Mouse (Mus musculus): Measurements from ENCODE around the gene Zfp523. TPM values are rescaled to one million over a fixed set of nuclear protein-coding genes. Genes with fewer than 3 reads are reported as not detected.
A peak's percentile ranks its signal among the peaks of the same experiment; 100 is the strongest.

Gene Zfp523
- total and polyA plus RNA-seq, 3 experiments: 29.5 to 53.0 TPM; not detected in 1

DNA sequence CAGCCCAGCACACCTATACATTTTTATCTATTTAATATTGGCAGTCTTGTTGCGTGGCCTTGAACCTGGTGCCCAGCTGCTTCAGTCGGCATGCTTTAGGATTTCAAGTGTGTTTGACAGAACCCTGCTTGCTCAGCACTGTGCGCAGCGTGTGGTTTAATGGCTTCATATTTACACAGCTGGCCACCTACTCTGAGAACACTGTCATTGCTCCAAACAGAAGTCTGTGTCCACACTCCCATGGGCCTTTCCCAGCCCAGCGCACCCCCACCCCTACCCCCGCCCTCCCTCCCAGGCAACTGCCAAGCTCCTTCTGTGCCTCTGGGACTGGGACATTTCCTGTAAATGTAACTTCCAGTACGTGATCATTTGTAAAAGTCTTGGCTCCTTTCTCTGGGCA, 76.3 kb downstream of the Zfp523 start:
- no peak for DNase-seq (ENCODE audit: low read depth, low spot score)
- Histone ChIP-seq H3K79me2 (ENCODE audit: control insufficient read depth, insufficient read depth, low read length, poor library complexity) (no peaks in the 10 kb centered on the region), H3K9ac (ENCODE audit: control insufficient read depth, low read depth, low read length, poor library complexity, severe bottlenecking) (no peak overlapping the region), H3K36me3 (ENCODE audit: control insufficient read depth in 1 of 2, insufficient read depth in 2 of 2, low read length in 2 of 2) (peaks cover 0 to 12% of the 10 kb centered on the region in 2 experiments; a peak in 3 of 4 replicates), H3K27me3 (ENCODE audit: control insufficient read depth in 1 of 2, insufficient read depth in 2 of 2, low read length in 2 of 2) (no peaks in the 10 kb centered on the region), H3K4me1 (ENCODE audit: control insufficient read depth in 1 of 2, insufficient read depth in 2 of 2, low read length in 2 of 2) (peaks cover 3 to 17% of the 10 kb centered on the region in 2 experiments; a peak in 3 of 4 replicates), H3K27ac (ENCODE audit: control insufficient read depth, low read depth, low read length) (no peak overlapping the region), H3K4me3 (ENCODE audit: control insufficient read depth in 1 of 2, insufficient read depth in 1 of 2, low read depth in 2 of 2, low read length in 2 of 2) (no peak overlapping the region), H3K9me3 (replicated peaks; ENCODE audit: insufficient read depth, low read length) (no peaks in the 10 kb centered on the region)
- TF ChIP-seq USF2 (IDR thresholded peaks at IDR 0.05; ENCODE audit: borderline replicate concordance in 1 of 2, insufficient read depth in 1 of 2, low read depth in 1 of 2, low read length in 2 of 2) (no peak), HCFC1 (IDR thresholded peaks at IDR 0.05; ENCODE audit: low read depth, low read length) (no peak), MYC (IDR thresholded peaks at IDR 0.05; ENCODE audit: low read depth, low read length) (no peak), POLR2AphosphoS2 (IDR thresholded peaks at IDR 0.05; ENCODE audit: low read length) (no peak), ETS1 (IDR thresholded peaks at IDR 0.05; ENCODE audit: low read depth, low read length) (no peak), ELF1 (IDR thresholded peaks at IDR 0.05; ENCODE audit: low read depth, low read length) (no peak), CHD1 (IDR thresholded peaks at IDR 0.05; ENCODE audit: low read depth, low read length) (no peak), ZNF384 (IDR thresholded peaks at IDR 0.05; ENCODE audit: low read depth, low read length) (no peak), ZMIZ1 (IDR thresholded peaks at IDR 0.05; ENCODE audit: low read depth, low read length) (no peak), POLR2AphosphoS5 (IDR thresholded peaks at IDR 0.05; ENCODE audit: borderline replicate concordance, low read depth, low read length) (no peak), MXI1 (IDR thresholded peaks at IDR 0.05; ENCODE audit: low read depth, low read length) (no peak), MAX (IDR thresholded peaks at IDR 0.05; ENCODE audit: low read length) (no peak), UBTF (IDR thresholded peaks at IDR 0.05; ENCODE audit: borderline replicate concordance, insufficient read depth, low read depth, low read length) (no peak), TCF12 (IDR thresholded peaks at IDR 0.05; ENCODE audit: low read depth, low read length) (no peak)

DNA sequence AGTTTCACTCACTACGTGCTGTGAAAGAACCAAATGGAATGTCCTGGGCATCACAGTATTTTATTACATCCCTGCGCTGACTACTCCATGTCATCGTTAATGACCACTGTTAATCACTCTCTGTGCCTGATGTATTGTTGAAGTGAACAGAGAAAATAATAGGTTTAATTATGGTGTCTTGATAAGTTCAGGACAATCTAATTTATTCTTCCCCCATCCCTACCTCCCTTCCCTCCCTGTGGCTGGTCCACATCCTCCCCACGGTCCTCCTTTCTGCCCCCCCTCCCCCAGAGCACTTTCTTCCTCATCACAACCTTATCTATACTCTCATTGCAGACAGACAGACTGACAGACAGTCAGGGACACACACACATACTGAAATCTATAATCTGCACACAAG, 77.9 kb downstream of the Zfp523 start:
- H3K27me3 ChIP-seq (ENCODE audit: control insufficient read depth in 1 of 2, insufficient read depth in 2 of 2, low read length in 2 of 2): no peaks in the 10 kb centered on the region
- H3K79me2 ChIP-seq (ENCODE audit: control insufficient read depth, insufficient read depth, low read length, poor library complexity): no peaks in the 10 kb centered on the region
- H3K9me3 ChIP-seq (replicated peaks; ENCODE audit: insufficient read depth, low read length): no peaks in the 10 kb centered on the region
- peaks cover 3 to 17% of the 10 kb centered on the region in 2 experiments; a peak in 3 of 4 replicates for H3K4me1 ChIP-seq (ENCODE audit: control insufficient read depth in 1 of 2, insufficient read depth in 2 of 2, low read length in 2 of 2)
- TF ChIP-seq NELFE (IDR thresholded peaks at IDR 0.05; ENCODE audit: low read depth, low read length): no peak
- TF ChIP-seq GATA1 (IDR thresholded peaks at IDR 0.05; ENCODE audit: low read depth, low read length): peak; percentile 42; the same call in 1 of the 2 replicates
- peaks cover 0 to 12% of the 10 kb centered on the region in 2 experiments; a peak in 3 of 4 replicates for H3K36me3 ChIP-seq (ENCODE audit: control insufficient read depth in 1 of 2, insufficient read depth in 2 of 2, low read length in 2 of 2)
- H3K9ac ChIP-seq (ENCODE audit: control insufficient read depth, low read depth, low read length, poor library complexity, severe bottlenecking): no peak overlapping the region
- H3K27ac ChIP-seq (ENCODE audit: control insufficient read depth, low read depth, low read length): no peak overlapping the region
- no peak overlapping the region for H3K4me3 ChIP-seq (ENCODE audit: control insufficient read depth in 1 of 2, insufficient read depth in 1 of 2, low read depth in 2 of 2, low read length in 2 of 2)
- peak; percentile 31 for DNase-seq (ENCODE audit: low read depth, low spot score)

Other genes starting within 250 kb of the Zfp523 start
- 0.46 and 0.50 TPM in 2 replicates for gene Tcp11, start 96.5 kb upstream of the Zfp523 start, total RNA-seq (2012; rRNA removed)
- gene Tcp11, start 96.5 kb upstream of the Zfp523 start, polyA plus RNA-seq (2012; ENCODE audit: insufficient read depth in 1 of 2, insufficient read length in 2 of 2, low read depth in 1 of 2, low replicate concordance in 2 of 2, missing spikeins in 1 of 2): under 1 TPM in 1 of 2 experiments, not detected in 1; 0.82 TPM
- gene Scube3, start 35.0 kb upstream of the Zfp523 start, total RNA-seq (2012; rRNA removed): 0.03 and 0.04 TPM in 2 replicates
- gene Scube3, start 35.0 kb upstream of the Zfp523 start, polyA plus RNA-seq (2012; ENCODE audit: insufficient read depth in 1 of 2, insufficient read length in 2 of 2, low read depth in 1 of 2, low replicate concordance in 2 of 2, missing spikeins in 1 of 2): under 1 TPM in 1 of 2 experiments, not detected in 1; 0.03 TPM
- 110 and 121 TPM in 2 replicates for gene Def6, start 30.6 kb downstream of the Zfp523 start, total RNA-seq (2012; rRNA removed)
- 100 to 1,000 TPM in 1 of 2 experiments, not detected in 1; 154 TPM for gene Def6, start 30.6 kb downstream of the Zfp523 start, polyA plus RNA-seq (2012; ENCODE audit: insufficient read depth in 1 of 2, insufficient read length in 2 of 2, low read depth in 1 of 2, low replicate concordance in 2 of 2, missing spikeins in 1 of 2)
- gene Ppard, start 55.6 kb downstream of the Zfp523 start, total RNA-seq (2012; rRNA removed): 3.4 and 3.5 TPM in 2 replicates
- gene Ppard, start 55.6 kb downstream of the Zfp523 start, polyA plus RNA-seq (2012; ENCODE audit: insufficient read depth in 1 of 2, insufficient read length in 2 of 2, low read depth in 1 of 2, low replicate concordance in 2 of 2, missing spikeins in 1 of 2): 10 to 100 TPM in 1 of 2 experiments, not detected in 1; 12.7 TPM
- gene Fance, start 136.4 kb downstream of the Zfp523 start, total RNA-seq (2012; rRNA removed): 46.0 and 51.2 TPM in 2 replicates
- gene Fance, start 136.4 kb downstream of the Zfp523 start, polyA plus RNA-seq (2012; ENCODE audit: insufficient read depth in 1 of 2, insufficient read length in 2 of 2, low read depth in 1 of 2, low replicate concordance in 2 of 2, missing spikeins in 1 of 2): 100 to 1,000 TPM; 105 to 382 TPM
- 2,803 and 2,872 TPM in 2 replicates for gene Rpl10a, start 151.3 kb downstream of the Zfp523 start, total RNA-seq (2012; rRNA removed)
- gene Rpl10a, start 151.3 kb downstream of the Zfp523 start, polyA plus RNA-seq (2012; ENCODE audit: insufficient read depth in 1 of 2, insufficient read length in 2 of 2, low read depth in 1 of 2, low replicate concordance in 2 of 2, missing spikeins in 1 of 2): 1,000 to 10,000 TPM in 1 of 2 experiments, not detected in 1; 2,044 TPM
- 0.46 and 0.73 TPM in 2 replicates for gene Tead3, start 173.7 kb downstream of the Zfp523 start, total RNA-seq (2012; rRNA removed)
- gene Tead3, start 173.7 kb downstream of the Zfp523 start, polyA plus RNA-seq (2012; ENCODE audit: insufficient read depth in 1 of 2, insufficient read length in 2 of 2, low read depth in 1 of 2, low replicate concordance in 2 of 2, missing spikeins in 1 of 2): 1 to 10 TPM in 1 of 2 experiments, not detected in 1; 4.1 TPM
- 0.23 and 0.49 TPM in 2 replicates for gene Tulp1, start 188.1 kb downstream of the Zfp523 start, total RNA-seq (2012; rRNA removed)
- 1 to 10 TPM in 1 of 2 experiments, not detected in 1; 2.4 TPM for gene Tulp1, start 188.1 kb downstream of the Zfp523 start, polyA plus RNA-seq (2012; ENCODE audit: insufficient read depth in 1 of 2, insufficient read length in 2 of 2, low read depth in 1 of 2, low replicate concordance in 2 of 2, missing spikeins in 1 of 2)